Mouse (Mus musculus) B cell, adult 62 days (primary cell): ENCODE data around the gene St7l. TPM values are rescaled to one million over a fixed set of nuclear protein-coding genes. Genes with fewer than 3 reads are reported as not detected.

Source experiments
- total RNA-seq: library from RNA; stranded (reverse); gene quantifications from 4 replicates; pipeline ENCODE4 v1.2.4, GENCODE M21; 2023

The St7l gene
- total RNA-seq: 18.7 to 24.2 TPM (median 21.5 TPM) in 4 replicates

GRCm38 (mm10) chr3:104863786-104864650, at the start of gene St7l, which contains the start of gene Capza1:
Gene St7l (plus strand): TSS chr3:104864005.
Gene Capza1 (minus strand): TSS chr3:104864505.

DNA sequence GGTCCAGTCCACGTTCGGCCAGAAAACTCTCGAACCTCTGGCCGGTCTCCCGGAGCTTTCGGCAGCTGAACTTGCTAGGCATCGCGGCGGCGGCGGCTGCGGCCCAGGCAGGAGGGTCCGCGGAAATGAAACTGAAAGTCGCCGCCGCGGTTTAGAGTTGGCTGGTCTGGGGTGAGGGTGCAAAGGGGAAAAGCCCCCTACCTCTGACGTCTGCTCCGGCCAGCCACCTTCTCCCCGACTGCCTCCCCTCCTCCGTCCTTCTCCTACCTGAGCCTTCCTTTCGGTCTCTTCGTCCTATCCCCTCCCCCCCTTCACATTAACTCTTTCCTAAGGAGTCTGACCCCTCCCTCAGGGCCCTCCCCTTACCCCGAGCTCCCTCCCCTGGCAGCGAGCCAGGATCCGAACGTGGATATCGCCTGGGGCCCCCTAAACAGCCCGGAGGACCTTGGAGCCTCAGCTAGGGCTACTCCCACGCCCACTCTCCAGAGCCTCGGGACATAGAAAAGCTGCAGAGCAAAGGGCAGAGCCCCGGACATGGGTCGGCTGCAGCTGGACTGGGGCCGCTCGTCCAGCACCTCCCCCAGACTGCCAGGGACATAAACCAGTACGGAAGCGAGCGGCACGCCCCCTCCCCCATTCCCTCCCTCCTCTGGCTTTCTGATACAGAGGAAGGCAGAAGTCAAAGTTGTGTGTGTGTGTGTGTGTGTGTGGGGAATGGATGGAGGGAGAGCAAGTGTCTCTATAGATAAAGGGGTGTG, 45.6 kb upstream of the St7l start, which contains the start of gene Mov10:
Mov10 (minus strand) TSS at position 573 of the 758 bp plus-strand sequence.

GRCm38 (mm10) chr3:104961066-104962059, 97.6 kb downstream of the St7l start, which contains the start of gene Wnt2b:
Gene Wnt2b (minus strand): TSS chr3:104961921.

Other genes starting within 250 kb of the St7l start
- 18.4 to 22.1 TPM (median 21.9 TPM) in 4 replicates for gene Slc16a1, start 225.3 kb upstream of the St7l start, total RNA-seq
- gene Ppm1j, start 82.9 kb upstream of the St7l start, total RNA-seq: 0.46 to 2.3 TPM in 2 of 4 replicates, not detected in the others
- not detected in 4 replicates for gene Fam19a3, start 82.2 kb upstream of the St7l start, total RNA-seq
- not detected in 4 replicates for gene Rhoc, start 75.6 kb upstream of the St7l start, total RNA-seq
- 23.0 to 27.7 TPM (median 25.2 TPM) in 4 replicates for gene Mov10, start 45.4 kb upstream of the St7l start, total RNA-seq
- 148 to 173 TPM (median 165 TPM) in 4 replicates for gene Capza1, start 500 bp downstream of the St7l start, total RNA-seq
- 0.21 to 0.22 TPM in 2 of 4 replicates, not detected in the others for gene Wnt2b, start 97.9 kb downstream of the St7l start, total RNA-seq
- 0.15 to 0.56 TPM (median 0.35 TPM) in 3 of 4 replicates, not detected in the other for gene Cttnbp2nl, start 189.1 kb downstream of the St7l start, total RNA-seq
- gene 4930564D02Rik, start 202.8 kb downstream of the St7l start, total RNA-seq: not detected in 4 replicates